Mouse (Mus musculus) liver, embryonic 14.5 days (tissue): ENCODE measurements at regions not wholly inside any gene's neighbourhood (a gene's known extent, or its start where the extent isn't known, plus 50 kb on each side); places are given as distances from the start of the nearest gene placed in this dataset.

Experiments used
- CTCF ChIP-seq: IDR thresholded peaks from 2 replicates; pipeline ENCODE4 v1.5.1; 2016; ENCODE audit warnings: antibody characterized with exemption, low read depth, control low read depth
- EP300 ChIP-seq: IDR thresholded peaks from 2 replicates; pipeline ENCODE4 v1.6.1; 2016; ENCODE audit warnings: antibody characterized with exemption, low read depth

GRCm38 (mm10) chr10:99533468-99533867 is 226.0 kb downstream of the Csl start:
- TF ChIP-seq CTCF (no peak), EP300 (no peak)
